Mouse (Mus musculus) thymus, postnatal 4 days (tissue): ENCODE results near the gene D130052B06Rik.

Experiments used
- DNase-seq: peaks from one replicate; pipeline ENCODE4 v3.0.0; 2021

The D130052B06Rik gene

GRCm38 (mm10) chr11:33598986-33599385, at the start of gene D130052B06Rik:
Gene D130052B06Rik, plus strand, starts transcription at chr11:33599302.
- DNase-seq: no peak

- DNase-seq: no peak
Observed at GRCm38 (mm10) chr11:33550861-33551560, 48.1 kb upstream of the D130052B06Rik start.

DNA sequence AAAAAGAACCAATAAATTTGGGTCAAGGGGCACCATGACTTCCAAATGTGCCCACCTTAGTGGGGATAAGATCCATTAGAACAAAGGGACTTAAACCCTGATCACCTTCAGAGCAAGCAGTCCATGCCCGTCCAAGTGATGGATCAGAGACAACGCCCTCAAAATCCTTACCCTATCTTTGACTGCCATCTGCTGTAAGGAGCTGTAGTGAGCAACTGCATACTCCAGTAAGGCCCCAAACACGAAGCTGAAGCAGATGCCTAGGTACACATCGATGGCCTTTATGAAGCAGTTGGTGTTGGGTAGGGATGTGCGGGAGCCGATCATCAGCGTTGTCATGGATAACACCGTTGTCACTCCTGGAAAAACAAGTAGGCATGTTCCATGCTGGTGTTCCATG, 45.0 kb upstream of the D130052B06Rik start:
- DNase-seq: no peak

- DNase-seq: no peak
Observed at GRCm38 (mm10) chr11:33563921-33564320, 35.2 kb upstream of the D130052B06Rik start.

GRCm38 (mm10) chr11:33570413-33570812, 28.7 kb upstream of the D130052B06Rik start:
- DNase-seq: peak; percentile 35

- peak; percentile 64 for DNase-seq
Observed at GRCm38 (mm10) chr11:33574944-33575343, 24.2 kb upstream of the D130052B06Rik start.

DNA sequence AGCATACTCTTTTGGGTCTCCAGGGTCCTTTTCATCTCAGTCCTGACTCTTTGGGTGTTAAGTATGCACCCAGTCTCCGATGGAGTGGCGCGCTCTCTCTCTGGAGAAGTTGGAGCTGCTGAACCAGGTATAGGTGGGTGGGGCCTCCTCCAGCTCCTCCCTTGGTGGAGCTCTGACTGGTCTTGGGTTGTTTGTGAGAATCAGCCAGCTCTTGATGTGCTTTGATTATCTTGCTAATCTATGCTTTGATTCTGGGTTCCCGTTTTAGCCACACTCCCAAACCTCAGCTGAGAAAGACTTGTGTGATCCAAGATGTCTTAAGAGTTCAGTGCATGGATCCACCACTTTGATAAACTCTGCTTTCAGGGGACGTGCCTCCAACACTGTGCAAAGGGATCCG, 20.2 kb upstream of the D130052B06Rik start, which contains the start of gene Gabrp:
Gene Gabrp (minus strand): TSS at position 101 of the 400 bp plus-strand sequence.
- DNase-seq: no peak

DNA sequence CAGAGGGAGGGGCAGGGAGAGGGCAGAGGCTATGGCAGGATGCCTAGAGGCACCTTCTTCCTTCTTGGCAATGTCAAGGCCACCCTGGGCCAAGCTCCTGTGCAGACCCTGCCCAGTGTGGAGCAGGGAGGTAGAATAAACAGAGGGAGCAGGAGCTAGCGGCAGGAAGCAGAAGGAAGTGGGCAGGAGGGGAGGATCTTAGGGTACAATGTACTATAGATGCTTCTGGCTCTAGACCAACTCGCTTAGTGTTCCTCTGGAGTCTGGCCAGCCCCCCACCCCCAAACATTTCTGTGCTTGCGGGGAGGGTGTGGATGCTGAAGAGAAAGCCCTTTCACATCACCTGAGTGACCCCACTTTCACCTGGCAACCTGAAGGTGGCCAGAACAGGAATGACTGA, 19.5 kb upstream of the D130052B06Rik start:
- DNase-seq: no peak

- no peak for DNase-seq
Observed at GRCm38 (mm10) chr11:33586614-33587013, 12.5 kb upstream of the D130052B06Rik start.

- DNase-seq: no peak
Observed at GRCm38 (mm10) chr11:33590771-33591170, 8.3 kb upstream of the D130052B06Rik start.

DNA sequence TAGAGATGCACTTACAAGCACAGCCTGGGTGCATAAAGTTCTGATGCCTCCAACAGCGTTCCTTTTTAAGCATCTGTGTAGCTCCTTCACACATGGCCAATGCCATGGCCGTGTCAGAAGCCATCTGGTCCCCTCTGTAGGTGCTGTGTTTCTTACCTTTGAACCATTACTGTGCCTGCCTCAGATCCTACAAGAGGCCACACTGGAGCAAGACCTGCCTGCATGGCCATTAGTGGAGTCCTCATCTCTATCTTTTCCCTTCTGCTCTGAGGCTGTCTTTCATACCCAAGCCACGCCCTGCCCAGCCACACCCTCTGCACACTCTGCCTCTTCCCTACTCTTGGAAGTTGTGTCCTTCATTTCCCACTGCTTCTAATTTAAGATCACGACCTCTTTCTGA, 6.3 kb upstream of the D130052B06Rik start:
- no peak for DNase-seq

DNA sequence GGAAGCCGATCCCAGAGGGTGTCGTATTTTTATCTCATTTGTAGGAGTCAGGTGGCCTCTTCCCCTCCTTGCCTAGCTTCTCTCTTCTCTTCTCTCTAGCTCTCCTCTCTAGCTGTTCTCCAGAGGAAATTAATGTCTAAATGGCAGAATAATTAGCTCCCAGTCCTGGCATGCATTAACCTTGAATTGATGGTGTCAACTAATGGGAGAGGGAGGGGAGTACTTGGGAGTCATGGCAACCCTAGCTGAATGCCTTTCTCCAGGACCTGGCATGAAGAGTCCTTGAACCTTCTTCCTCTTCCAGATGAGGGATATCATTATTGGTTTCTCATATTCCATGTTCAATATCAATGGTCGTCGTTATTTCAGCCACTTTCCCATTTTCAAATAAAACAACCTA, 2.4 kb upstream of the D130052B06Rik start:
- DNase-seq: no peak

GRCm38 (mm10) chr11:33603174-33603573, 4.1 kb downstream of the D130052B06Rik start:
- no peak for DNase-seq

DNA sequence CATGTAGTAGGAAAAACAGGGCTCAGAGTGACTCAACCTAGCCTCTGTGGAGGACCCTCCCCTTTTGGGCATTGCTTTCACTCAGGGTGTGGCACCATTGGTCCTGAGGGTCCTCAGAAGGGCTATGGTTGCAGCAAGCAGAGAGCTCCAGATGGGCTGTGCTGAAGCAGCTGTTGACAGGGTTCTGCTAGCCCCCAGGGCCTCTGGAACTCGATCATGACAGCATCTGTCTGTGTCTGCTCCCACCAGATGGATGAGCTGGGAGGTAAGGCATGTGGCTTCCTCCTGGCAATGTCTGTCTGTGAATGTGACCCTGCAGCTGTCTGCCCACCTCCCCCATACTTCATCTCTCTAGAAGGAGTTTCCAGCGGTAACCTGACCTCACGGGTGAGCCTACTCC, 8.7 kb downstream of the D130052B06Rik start:
- DNase-seq: no peak

GRCm38 (mm10) chr11:33614218-33614617, 15.1 kb downstream of the D130052B06Rik start:
- DNase-seq: peak; percentile 72

GRCm38 (mm10) chr11:33627136-33627742, 28.1 kb downstream of the D130052B06Rik start:
- DNase-seq: no peak

- DNase-seq: no peak
Observed at GRCm38 (mm10) chr11:33637107-33637506, 38.0 kb downstream of the D130052B06Rik start.

- DNase-seq: no peak
Observed at GRCm38 (mm10) chr11:33649358-33649757, 50.3 kb downstream of the D130052B06Rik start.

DNA sequence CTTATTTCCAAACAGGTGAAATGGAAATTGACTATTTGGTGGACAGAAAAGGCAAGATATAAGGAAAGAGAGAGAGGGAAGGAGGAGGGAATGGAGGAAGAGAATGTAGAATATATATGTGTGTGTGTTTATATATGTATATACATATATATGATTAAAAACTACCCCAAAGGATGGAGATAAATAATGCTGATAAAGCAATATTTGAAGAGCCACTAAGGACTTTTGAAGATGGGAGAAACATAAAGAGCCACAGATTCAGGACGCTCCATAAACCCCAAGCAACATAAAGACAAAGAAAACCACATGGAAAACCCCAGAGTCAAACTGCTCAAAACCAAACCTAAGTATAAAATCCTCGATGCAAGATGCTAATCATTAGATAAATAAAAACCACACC, 55.4 kb downstream of the D130052B06Rik start:
- no peak for DNase-seq

GRCm38 (mm10) chr11:33655221-33655620, 56.1 kb downstream of the D130052B06Rik start:
- no peak for DNase-seq

DNA sequence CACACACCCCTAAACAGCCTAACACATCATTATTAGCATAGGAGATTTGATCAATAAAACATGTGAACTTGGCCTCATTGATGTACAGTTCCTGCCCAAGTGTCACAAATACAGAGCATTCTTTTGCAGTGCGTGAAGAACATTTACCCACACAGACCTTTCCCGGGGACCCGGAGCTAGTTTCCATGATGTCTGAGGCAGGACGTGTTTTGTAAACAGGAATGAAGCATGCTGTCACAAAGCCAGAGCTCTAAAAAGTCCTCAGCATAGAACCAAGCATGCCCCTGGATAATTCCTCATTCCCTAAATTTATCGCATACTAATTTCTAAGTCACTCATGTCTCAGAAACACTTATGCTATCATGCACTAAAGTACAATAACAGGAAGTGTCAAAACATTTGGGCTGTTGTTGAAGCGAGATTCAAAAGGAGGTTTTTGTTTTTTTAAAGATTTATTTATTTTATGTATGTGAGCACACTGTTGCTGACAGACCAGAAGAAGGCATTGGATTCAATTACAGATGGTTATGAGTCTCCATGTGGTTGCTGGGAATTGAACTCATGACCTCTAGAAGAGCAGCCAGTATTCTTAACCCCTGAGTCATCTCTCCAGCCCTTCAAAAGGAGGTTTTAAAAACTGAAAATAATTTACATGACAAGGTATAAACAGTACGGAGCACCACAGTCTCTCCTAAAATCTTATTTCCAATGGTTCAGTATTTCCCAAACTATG, 56.9 kb downstream of the D130052B06Rik start:
- DNase-seq: no peak

- no peak for DNase-seq
Observed at GRCm38 (mm10) chr11:33660016-33660913, 61.2 kb downstream of the D130052B06Rik start.

- DNase-seq: no peak
Observed at GRCm38 (mm10) chr11:33663599-33663998, 64.5 kb downstream of the D130052B06Rik start.
